Mouse (Mus musculus): ENCODE data around the gene 9130213A22Rik. TPM values are rescaled to one million over a fixed set of nuclear protein-coding genes. Genes with fewer than 3 reads are reported as not detected.
A peak's percentile ranks its signal among the peaks of the same experiment; 100 is the strongest.

9130213A22Rik gene
- polyA plus RNA-seq (2014; fragmentation: Nextera tagmentation; extraction: Ambion mirVana) = 0.21 TPM in 1 of 2 replicates, not detected in the other

DNA sequence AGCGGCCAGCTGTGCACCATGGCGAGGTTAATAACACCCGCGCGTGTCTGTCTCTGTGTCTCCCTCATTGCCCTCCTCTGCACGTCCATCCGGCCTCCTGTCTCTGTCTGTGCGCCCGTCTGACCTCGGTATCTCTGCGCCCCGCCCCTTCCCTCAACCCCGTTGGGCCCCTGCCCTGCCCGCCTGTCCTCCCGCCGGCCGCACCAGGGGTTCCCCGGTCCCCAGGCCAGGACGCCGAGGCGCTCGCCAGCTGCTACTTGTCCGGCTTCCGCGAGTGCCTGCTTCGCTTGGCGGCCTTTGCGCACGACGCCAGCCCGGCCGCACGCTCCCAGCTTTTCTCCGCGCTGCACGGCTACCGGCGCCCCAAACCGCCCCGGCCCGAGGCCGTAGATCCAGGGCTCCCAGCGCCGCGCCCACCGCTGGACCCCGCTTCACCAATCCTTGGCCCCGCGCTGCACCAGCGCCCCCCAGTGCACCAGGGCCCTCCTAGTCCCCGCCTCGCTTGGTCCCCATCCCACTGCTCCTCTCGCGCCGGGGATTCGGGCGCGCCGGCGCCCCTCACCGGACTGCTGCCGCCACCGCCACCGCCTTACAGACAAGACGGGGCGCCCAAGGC lies at the start of gene 9130213A22Rik:
9130213A22Rik (minus strand) TSS at position 254 of the 616 bp plus-strand sequence.
- Histone ChIP-seq H3K36me3 (ENCODE audit: control insufficient read depth, insufficient read depth, low read length) (no peaks in the 10 kb centered on the region), H3K4me1 (replicated peaks; ENCODE audit: control insufficient read depth, insufficient read depth, low read length) (peaks cover 21% of the 10 kb centered on the region), H3K4me3 (ENCODE audit: low read depth, low read length) (peak within 1 kb of the TSS; percentile 78), H3K4me2 (replicated peaks; ENCODE audit: low read depth, low read length) (peak within 1 kb of the TSS; percentile 97), H3K27ac (ENCODE audit: low read depth, low read length) (peak within 1 kb of the TSS; percentile 1), H3K9me3 (ENCODE audit: control insufficient read depth, low read length) (no peaks in the 10 kb centered on the region), H3K9ac (ENCODE audit: low read depth, low read length) (peak within 1 kb of the TSS; percentile 61), H3K27me3 (ENCODE audit: control insufficient read depth, insufficient read depth, low read length) (peaks cover 20% of the 10 kb centered on the region)
- WGBS = 2% methylated on average over 58 of the region's 66 CpGs
- DNase-seq (ENCODE audit: low spot score) (peak; percentile 88), ATAC-seq (ENCODE audit: low FRiP score) (peak; percentile 64)

DNA sequence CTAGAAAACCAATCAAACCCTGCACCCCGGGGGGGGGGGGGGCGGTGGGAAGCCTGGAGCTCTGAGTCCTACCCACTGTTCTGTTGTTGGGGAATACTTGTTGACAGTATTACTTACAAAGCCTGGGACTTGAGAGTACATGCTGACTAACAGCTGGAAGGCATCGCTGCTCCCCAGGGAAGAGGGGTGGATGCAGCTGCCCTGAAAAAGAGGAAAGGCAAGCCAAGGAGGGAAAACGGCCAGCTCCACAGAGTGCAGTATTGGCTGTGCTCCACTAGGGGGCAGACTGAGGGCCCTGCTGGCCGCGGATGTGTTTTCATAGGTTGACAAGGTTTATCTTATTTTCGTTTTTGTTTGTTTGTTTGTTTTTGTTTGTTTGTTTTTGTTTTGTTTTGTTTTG lies 49.2 kb upstream of the 9130213A22Rik start:
- Histone ChIP-seq H3K27ac (ENCODE audit: low read depth, low read length) (no peak overlapping the region), H3K27me3 (ENCODE audit: control insufficient read depth, insufficient read depth, low read length) (no peaks in the 10 kb centered on the region), H3K36me3 (ENCODE audit: control insufficient read depth, insufficient read depth, low read length) (no peaks in the 10 kb centered on the region), H3K4me2 (replicated peaks; ENCODE audit: low read depth, low read length) (no peak overlapping the region), H3K9me3 (ENCODE audit: control insufficient read depth, low read length) (no peaks in the 10 kb centered on the region), H3K9ac (ENCODE audit: low read depth, low read length) (no peak overlapping the region), H3K4me3 (ENCODE audit: low read depth, low read length) (no peak overlapping the region), H3K4me1 (replicated peaks; ENCODE audit: control insufficient read depth, insufficient read depth, low read length) (no peaks in the 10 kb centered on the region)
- DNase-seq (ENCODE audit: low spot score) (peak; percentile 70), ATAC-seq (ENCODE audit: low FRiP score) (no peak)
- WGBS = 23% methylated on average over 7 of the region's 7 CpGs

DNA sequence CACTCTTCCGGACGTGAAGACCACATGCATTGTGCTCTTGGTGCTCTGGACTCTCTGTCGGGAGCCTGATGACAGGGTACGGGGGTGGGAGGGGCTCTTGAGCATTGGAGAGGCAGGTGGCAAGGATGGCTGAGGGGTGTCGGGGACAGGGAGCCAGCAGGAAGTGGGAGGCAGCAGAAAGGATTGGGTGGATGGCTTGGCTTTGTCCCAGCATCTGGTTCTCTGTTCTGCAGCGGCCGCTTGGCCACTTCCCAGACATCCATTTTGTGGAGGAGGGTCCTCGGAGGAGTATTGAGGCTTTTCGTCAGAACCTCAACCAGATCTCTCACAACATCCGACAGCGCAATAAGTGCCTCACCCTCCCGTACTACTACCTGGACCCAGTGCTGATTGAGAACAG lies 46.9 kb upstream of the 9130213A22Rik start:
- no peaks in the 10 kb centered on the region for H3K4me1 ChIP-seq (replicated peaks; ENCODE audit: control insufficient read depth, insufficient read depth, low read length)
- H3K36me3 ChIP-seq (ENCODE audit: control insufficient read depth, insufficient read depth, low read length) = no peaks in the 10 kb centered on the region
- no peak overlapping the region for H3K27ac ChIP-seq (ENCODE audit: low read depth, low read length)
- no peak overlapping the region for H3K4me3 ChIP-seq (ENCODE audit: low read depth, low read length)
- no peaks in the 10 kb centered on the region for H3K27me3 ChIP-seq (ENCODE audit: control insufficient read depth, insufficient read depth, low read length)
- no peak overlapping the region for H3K9ac ChIP-seq (ENCODE audit: low read depth, low read length)
- 89% methylated on average over 12 of the region's 12 CpGs for WGBS
- DNase-seq (ENCODE audit: low spot score) (no peak), ATAC-seq (ENCODE audit: low FRiP score) (no peak)
- no peak overlapping the region for H3K4me2 ChIP-seq (replicated peaks; ENCODE audit: low read depth, low read length)
- no peaks in the 10 kb centered on the region for H3K9me3 ChIP-seq (ENCODE audit: control insufficient read depth, low read length)

DNA sequence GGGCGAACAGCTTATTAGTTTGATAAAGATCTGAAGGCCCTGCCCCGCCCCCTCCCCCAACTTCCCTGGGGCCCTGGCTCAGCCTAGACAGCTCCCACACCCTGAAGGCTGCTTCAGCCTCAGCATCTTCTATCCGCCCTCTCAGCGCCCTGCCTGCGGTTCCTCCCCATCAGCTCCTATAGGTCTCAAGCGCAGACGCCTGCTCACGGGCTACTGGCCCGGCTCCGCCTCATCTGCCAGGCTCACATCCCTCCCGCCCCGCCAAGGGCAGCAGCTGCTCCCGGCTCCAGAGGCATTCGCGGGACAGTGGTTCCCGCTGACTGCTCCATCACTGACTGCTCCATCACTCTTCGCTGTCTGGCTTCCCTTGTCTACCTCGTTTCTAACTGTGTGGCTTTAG lies 34.4 kb upstream of the 9130213A22Rik start, which contains the start of gene Alox12b:
Alox12b (plus strand) TSS at position 190 of the 400 bp plus-strand sequence.
- Histone ChIP-seq H3K9ac (ENCODE audit: low read depth, low read length) (no peak within 1 kb of the TSS), H3K36me3 (ENCODE audit: control insufficient read depth, insufficient read depth, low read length) (no peaks in the 10 kb centered on the region), H3K4me2 (replicated peaks; ENCODE audit: low read depth, low read length) (peak within 1 kb of the TSS; percentile 44), H3K27me3 (ENCODE audit: control insufficient read depth, insufficient read depth, low read length) (peaks cover 5% of the 10 kb centered on the region; the same call in 1 of the 2 replicates), H3K27ac (ENCODE audit: low read depth, low read length) (no peak within 1 kb of the TSS), H3K4me3 (ENCODE audit: low read depth, low read length) (peak within 1 kb of the TSS; percentile 10), H3K9me3 (ENCODE audit: control insufficient read depth, low read length) (no peaks in the 10 kb centered on the region), H3K4me1 (replicated peaks; ENCODE audit: control insufficient read depth, insufficient read depth, low read length) (0 out of 2 replicates have a peak, but pooled peaks cover 4% of the 10 kb centered on the region)
- peak; percentile 67 for DNase-seq (ENCODE audit: low spot score)
- 5% methylated on average over 16 of the region's 18 CpGs for WGBS
- ATAC-seq (ENCODE audit: low FRiP score) = peak; percentile 54; the same call in 1 of the 2 replicates

DNA sequence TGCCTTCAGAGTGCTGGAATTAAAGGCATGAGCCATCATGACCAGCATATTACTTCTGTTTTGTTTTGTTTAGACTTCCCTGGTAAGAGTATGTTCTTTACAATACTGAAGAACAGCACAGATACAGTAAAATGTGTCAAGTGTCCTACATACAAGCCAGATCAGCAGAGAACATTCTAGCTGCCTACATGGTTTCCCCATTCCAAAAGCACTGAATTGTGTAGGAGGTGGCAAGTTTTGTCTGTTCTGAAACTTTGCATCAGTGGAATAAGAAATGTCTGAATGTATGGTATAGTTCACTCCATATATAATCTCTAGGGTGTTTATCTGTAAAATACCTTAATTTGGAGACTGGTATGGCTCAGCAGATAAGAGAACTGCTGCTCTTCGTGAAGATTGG lies 33.0 kb upstream of the 9130213A22Rik start:
- Histone ChIP-seq H3K9ac (ENCODE audit: low read depth, low read length) (no peak overlapping the region), H3K9me3 (ENCODE audit: control insufficient read depth, low read length) (no peaks in the 10 kb centered on the region), H3K4me1 (replicated peaks; ENCODE audit: control insufficient read depth, insufficient read depth, low read length) (0 out of 2 replicates have a peak, but pooled peaks cover 4% of the 10 kb centered on the region), H3K27ac (ENCODE audit: low read depth, low read length) (no peak overlapping the region), H3K4me2 (replicated peaks; ENCODE audit: low read depth, low read length) (no peak overlapping the region), H3K4me3 (ENCODE audit: low read depth, low read length) (no peak overlapping the region), H3K36me3 (ENCODE audit: control insufficient read depth, insufficient read depth, low read length) (no peaks in the 10 kb centered on the region), H3K27me3 (ENCODE audit: control insufficient read depth, insufficient read depth, low read length) (peaks cover 5% of the 10 kb centered on the region; the same call in 1 of the 2 replicates)
- ATAC-seq (ENCODE audit: low FRiP score) (no peak), DNase-seq (ENCODE audit: low spot score) (no peak)
- 54% methylated on average over 1 of the region's 1 CpGs for WGBS

DNA sequence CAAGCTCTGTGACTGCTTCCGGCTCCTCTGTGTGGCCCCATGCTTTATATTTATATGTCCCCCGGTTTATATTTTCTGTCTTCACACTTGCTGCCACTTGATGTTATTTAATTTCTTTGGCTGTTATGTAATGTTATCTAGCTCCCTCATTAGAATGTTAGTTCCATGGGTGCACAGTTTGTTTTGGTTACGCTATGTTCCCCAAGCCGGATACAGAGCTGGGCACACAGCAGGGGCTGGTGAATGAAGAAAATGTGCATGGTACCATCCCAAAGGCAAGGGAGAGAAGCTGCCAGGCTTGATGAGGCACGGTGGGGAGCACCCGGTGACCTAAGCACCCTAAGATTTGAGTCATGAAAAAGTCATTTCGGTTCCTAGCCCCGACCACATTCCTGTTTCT lies 31.4 kb upstream of the 9130213A22Rik start:
- Histone ChIP-seq H3K27ac (ENCODE audit: low read depth, low read length) (no peak overlapping the region), H3K4me1 (replicated peaks; ENCODE audit: control insufficient read depth, insufficient read depth, low read length) (0 out of 2 replicates have a peak, but pooled peaks cover 4% of the 10 kb centered on the region), H3K4me2 (replicated peaks; ENCODE audit: low read depth, low read length) (no peak overlapping the region), H3K36me3 (ENCODE audit: control insufficient read depth, insufficient read depth, low read length) (no peaks in the 10 kb centered on the region), H3K9me3 (ENCODE audit: control insufficient read depth, low read length) (no peaks in the 10 kb centered on the region), H3K27me3 (ENCODE audit: control insufficient read depth, insufficient read depth, low read length) (peaks cover 5% of the 10 kb centered on the region; the same call in 1 of the 2 replicates), H3K9ac (ENCODE audit: low read depth, low read length) (no peak overlapping the region), H3K4me3 (ENCODE audit: low read depth, low read length) (no peak overlapping the region)
- WGBS = 86% methylated on average over 8 of the region's 8 CpGs
- no peak for ATAC-seq (ENCODE audit: low FRiP score)
- no peak for DNase-seq (ENCODE audit: low spot score)

DNA sequence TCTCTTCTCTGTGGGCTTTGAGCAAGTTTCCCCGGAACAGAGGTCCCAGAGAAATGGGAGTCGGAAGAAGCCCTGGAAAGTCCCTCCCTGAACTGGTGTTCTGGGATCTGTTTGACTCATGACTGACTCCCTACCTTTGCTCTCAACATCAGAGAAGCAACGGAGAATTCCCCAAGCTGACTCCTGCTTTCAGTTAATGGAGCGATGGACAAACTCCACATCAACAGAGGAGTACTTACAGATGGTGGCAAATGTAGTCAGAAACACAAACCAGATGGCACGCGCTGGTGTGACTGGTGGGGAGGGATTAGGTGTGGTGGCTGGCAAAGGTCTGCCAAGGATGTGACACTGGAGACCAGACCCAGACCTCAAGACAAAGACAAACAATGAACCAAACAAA lies 28.6 kb upstream of the 9130213A22Rik start:
- no peak overlapping the region for H3K9ac ChIP-seq (ENCODE audit: low read depth, low read length)
- no peaks in the 10 kb centered on the region for H3K36me3 ChIP-seq (ENCODE audit: control insufficient read depth, insufficient read depth, low read length)
- no peaks in the 10 kb centered on the region for H3K27me3 ChIP-seq (ENCODE audit: control insufficient read depth, insufficient read depth, low read length)
- H3K4me2 ChIP-seq (replicated peaks; ENCODE audit: low read depth, low read length) = peak overlapping the region; percentile 22; the same call in 1 of the 2 replicates
- 65% methylated on average over 6 of the region's 6 CpGs for WGBS
- no peak overlapping the region for H3K27ac ChIP-seq (ENCODE audit: low read depth, low read length)
- no peaks in the 10 kb centered on the region for H3K4me1 ChIP-seq (replicated peaks; ENCODE audit: control insufficient read depth, insufficient read depth, low read length)
- H3K9me3 ChIP-seq (ENCODE audit: control insufficient read depth, low read length) = no peaks in the 10 kb centered on the region
- no peak for DNase-seq (ENCODE audit: low spot score)
- no peak overlapping the region for H3K4me3 ChIP-seq (ENCODE audit: low read depth, low read length)
- no peak for ATAC-seq (ENCODE audit: low FRiP score)

DNA sequence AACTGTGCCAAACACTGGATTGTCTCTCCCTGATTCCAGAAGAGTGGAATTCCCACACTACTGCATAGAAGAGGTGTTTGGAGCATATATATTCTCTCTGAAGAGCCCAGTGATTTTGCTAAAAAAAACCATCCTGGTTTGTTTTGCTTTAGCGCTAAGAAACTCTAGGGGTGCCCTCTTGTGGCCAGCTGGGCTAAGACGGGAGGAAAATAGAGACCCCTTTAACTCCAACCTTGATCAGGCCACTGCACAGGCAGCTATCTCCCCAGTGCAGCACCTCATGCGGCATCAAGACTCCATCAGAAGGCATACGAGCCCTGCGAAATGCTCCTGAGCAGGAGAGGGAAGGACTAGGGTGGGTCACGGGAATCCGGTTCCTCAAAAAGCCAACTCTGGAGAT lies 28.1 kb upstream of the 9130213A22Rik start:
- ATAC-seq (ENCODE audit: low FRiP score) (no peak), DNase-seq (ENCODE audit: low spot score) (peak; percentile 77)
- Histone ChIP-seq H3K27me3 (ENCODE audit: control insufficient read depth, insufficient read depth, low read length) (no peaks in the 10 kb centered on the region), H3K36me3 (ENCODE audit: control insufficient read depth, insufficient read depth, low read length) (no peaks in the 10 kb centered on the region), H3K27ac (ENCODE audit: low read depth, low read length) (no peak overlapping the region), H3K4me2 (replicated peaks; ENCODE audit: low read depth, low read length) (peak overlapping the region; percentile 22; the same call in 1 of the 2 replicates), H3K9ac (ENCODE audit: low read depth, low read length) (no peak overlapping the region), H3K4me1 (replicated peaks; ENCODE audit: control insufficient read depth, insufficient read depth, low read length) (no peaks in the 10 kb centered on the region), H3K4me3 (ENCODE audit: low read depth, low read length) (no peak overlapping the region), H3K9me3 (ENCODE audit: control insufficient read depth, low read length) (no peaks in the 10 kb centered on the region)
- 8% methylated on average over 7 of the region's 7 CpGs for WGBS

DNA sequence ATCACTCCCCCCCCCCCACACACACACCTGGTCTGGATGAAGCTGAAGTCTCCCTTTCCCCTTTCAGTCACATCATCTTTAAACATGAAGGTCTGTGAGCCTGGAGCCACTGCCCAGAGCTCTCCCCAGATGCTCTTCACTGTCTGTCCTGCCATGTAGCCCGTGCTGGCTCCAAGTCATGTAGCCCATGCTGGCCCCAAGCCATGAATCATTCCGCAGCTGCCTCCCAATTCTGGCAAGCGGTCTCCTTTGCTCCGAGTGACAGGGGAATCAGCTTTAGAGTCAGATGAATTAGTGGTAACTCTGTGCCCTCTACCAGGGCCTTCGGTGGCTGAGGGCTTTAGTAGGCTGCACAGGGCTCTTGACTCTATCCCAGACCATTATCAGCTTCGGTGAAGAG lies 27.3 kb upstream of the 9130213A22Rik start:
- Histone ChIP-seq H3K27me3 (ENCODE audit: control insufficient read depth, insufficient read depth, low read length) (no peaks in the 10 kb centered on the region), H3K9me3 (ENCODE audit: control insufficient read depth, low read length) (no peaks in the 10 kb centered on the region), H3K9ac (ENCODE audit: low read depth, low read length) (no peak overlapping the region), H3K4me3 (ENCODE audit: low read depth, low read length) (no peak overlapping the region), H3K36me3 (ENCODE audit: control insufficient read depth, insufficient read depth, low read length) (no peaks in the 10 kb centered on the region), H3K27ac (ENCODE audit: low read depth, low read length) (no peak overlapping the region), H3K4me1 (replicated peaks; ENCODE audit: control insufficient read depth, insufficient read depth, low read length) (no peaks in the 10 kb centered on the region), H3K4me2 (replicated peaks; ENCODE audit: low read depth, low read length) (no peak overlapping the region)
- 86% methylated on average over 6 of the region's 6 CpGs for WGBS
- no peak for DNase-seq (ENCODE audit: low spot score)
- ATAC-seq (ENCODE audit: low FRiP score) = no peak
